Mouse (Mus musculus) G1E-ER4 (cell line): ENCODE results near the gene Sufu. TPM values are rescaled to one million over a fixed set of nuclear protein-coding genes. Genes with fewer than 3 reads are reported as not detected.

Source experiments
- GATA1 ChIP-seq: IDR thresholded peaks from one replicate; pipeline ENCODE4 v1.8.0; 2012; ENCODE audit warnings: low read length, inconsistent platforms
- polyA plus RNA-seq: library from polyadenylated mRNA; stranded (reverse); fragments of >175 nt; gene quantifications from 2 replicates; pipeline ENCODE4 v1.2.3, GENCODE M21; 2012

The Sufu gene
- polyA plus RNA-seq, 1 experiment = 43.8 TPM

- no peak for TF ChIP-seq GATA1
Observed at GRCm38 (mm10) chr19:46459889-46460288, 63.2 kb downstream of the Sufu start.

GRCm38 (mm10) chr19:46462574-46462973, 65.9 kb downstream of the Sufu start:
- TF ChIP-seq GATA1 = no peak

GRCm38 (mm10) chr19:46463446-46463845, 66.8 kb downstream of the Sufu start:
- TF ChIP-seq GATA1 = no peak

- TF ChIP-seq GATA1 = no peak
Observed at GRCm38 (mm10) chr19:46466160-46466559, 69.5 kb downstream of the Sufu start.

- no peak for TF ChIP-seq GATA1
Observed at GRCm38 (mm10) chr19:46467051-46467503, 70.4 kb downstream of the Sufu start.

- no peak for TF ChIP-seq GATA1
Observed at GRCm38 (mm10) chr19:46470364-46471240, 73.9 kb downstream of the Sufu start.

GRCm38 (mm10) chr19:46471324-46472093, 74.8 kb downstream of the Sufu start:
- no peak for TF ChIP-seq GATA1

GRCm38 (mm10) chr19:46477432-46477845, 80.7 kb downstream of the Sufu start:
- no peak for TF ChIP-seq GATA1

- TF ChIP-seq GATA1 = no peak
Observed at GRCm38 (mm10) chr19:46478242-46478641, 81.5 kb downstream of the Sufu start.

- no peak for TF ChIP-seq GATA1
Observed at GRCm38 (mm10) chr19:46478826-46479225, 82.1 kb downstream of the Sufu start.

GRCm38 (mm10) chr19:46479306-46480075, 82.8 kb downstream of the Sufu start:
- no peak for TF ChIP-seq GATA1

GRCm38 (mm10) chr19:46480624-46481345, 84.1 kb downstream of the Sufu start:
- TF ChIP-seq GATA1 = no peak

GRCm38 (mm10) chr19:46481352-46481751, 84.7 kb downstream of the Sufu start:
- no peak for TF ChIP-seq GATA1

GRCm38 (mm10) chr19:46481756-46482155, 85.1 kb downstream of the Sufu start:
- TF ChIP-seq GATA1 = no peak
